Mouse (Mus musculus) E14TG2a.4 (cell line): ENCODE measurements around the gene Cd200.
"Not testable (repeated sequence)": the region's sequence is repeated elsewhere in the genome, so short reads cannot be mapped to it uniquely, and the experiment has no call there.

Experiments
- H3K27me3 ChIP-seq: 2 replicates; pipeline ENCODE4 v1.6.1; 2014; ENCODE audit warnings: low read length, control low read depth; ENCODE audit not compliant: insufficient read depth
- H3K36me3 ChIP-seq: 2 replicates; pipeline ENCODE4 v1.6.1; 2014; ENCODE audit warnings: low read length, control low read depth; ENCODE audit not compliant: insufficient read depth
- H3K4me1 ChIP-seq: replicated peaks from 2 replicates; pipeline ENCODE4 v1.6.1; 2014; ENCODE audit warnings: low read depth, low read length, control low read depth
- H3K4me3 ChIP-seq: replicated peaks from 2 replicates; pipeline ENCODE4 v1.5.1; 2014; ENCODE audit warnings: mild to moderate bottlenecking, low read length
- H3K9me3 ChIP-seq: 2 replicates; pipeline ENCODE4 v1.6.1; 2014; ENCODE audit warnings: low read length, control low read depth
- CTCF ChIP-seq: conservative IDR thresholded peaks from 2 replicates; pipeline ENCODE4 v1.5.1; 2014; ENCODE audit warnings: low read length
- NANOG ChIP-seq: IDR thresholded peaks from 2 replicates; pipeline ENCODE4 v1.6.1; 2014; ENCODE audit warnings: borderline replicate concordance, low read length, mixed read lengths
- POU5F1 ChIP-seq: IDR thresholded peaks from 2 replicates; pipeline ENCODE4 v1.6.1; 2014; ENCODE audit warnings: low read length, borderline replicate concordance

The Cd200 gene

DNA sequence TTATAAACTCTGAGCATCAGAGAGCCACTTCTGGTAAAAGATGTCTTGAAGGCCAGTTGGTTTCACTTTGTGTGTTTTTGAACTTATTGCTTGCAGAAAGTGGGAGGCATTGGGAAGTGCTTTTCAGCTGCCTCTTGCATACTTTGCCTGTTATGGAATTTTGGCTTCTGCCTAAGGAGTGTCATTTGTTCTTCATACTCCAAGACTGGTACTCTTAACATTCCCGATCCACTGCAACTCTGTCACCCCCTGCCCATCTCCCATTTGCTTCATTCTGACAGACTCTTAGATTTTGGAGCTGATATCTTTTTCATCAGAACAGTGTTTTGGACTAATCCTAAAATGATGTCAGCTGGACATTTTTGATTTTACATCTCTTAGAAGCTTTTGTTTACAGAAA lies 51.7 kb downstream of the Cd200 start:
- Histone ChIP-seq H3K36me3 (no peaks in the 10 kb centered on the region), H3K9me3 (no peaks in the 10 kb centered on the region), H3K4me1 (0 out of 2 replicates have a peak, but pooled peaks cover 5% of the 10 kb centered on the region), H3K4me3 (no peak overlapping the region), H3K27me3 (no peaks in the 10 kb centered on the region)
- TF ChIP-seq POU5F1 (no peak), CTCF (no peak), NANOG (no peak)

- H3K4me1 ChIP-seq, result 0 out of 2 replicates have a peak, but pooled peaks cover 5% of the 10 kb centered on the region
- no peak overlapping the region for H3K4me3 ChIP-seq
- peaks cover 31% of the 10 kb centered on the region for H3K9me3 ChIP-seq
- H3K36me3 ChIP-seq, result no peaks in the 10 kb centered on the region
- TF ChIP-seq CTCF (no peak), POU5F1 (no peak), NANOG (no peak)
- H3K27me3 ChIP-seq, result no peaks in the 10 kb centered on the region
Observed at GRCm38 (mm10) chr16:45352875-45353274, 56.0 kb downstream of the Cd200 start.

GRCm38 (mm10) chr16:45350767-45351166 lies 58.1 kb downstream of the Cd200 start:
- no peak overlapping the region for H3K4me3 ChIP-seq
- H3K9me3 ChIP-seq, result peaks cover 48% of the 10 kb centered on the region
- TF ChIP-seq NANOG (no peak), POU5F1 (no peak), CTCF (no peak)
- H3K36me3 ChIP-seq, result peaks cover 3% of the 10 kb centered on the region; the same call in 1 of the 2 replicates
- H3K27me3 ChIP-seq, result no peaks in the 10 kb centered on the region
- H3K4me1 ChIP-seq, result no peaks in the 10 kb centered on the region

DNA sequence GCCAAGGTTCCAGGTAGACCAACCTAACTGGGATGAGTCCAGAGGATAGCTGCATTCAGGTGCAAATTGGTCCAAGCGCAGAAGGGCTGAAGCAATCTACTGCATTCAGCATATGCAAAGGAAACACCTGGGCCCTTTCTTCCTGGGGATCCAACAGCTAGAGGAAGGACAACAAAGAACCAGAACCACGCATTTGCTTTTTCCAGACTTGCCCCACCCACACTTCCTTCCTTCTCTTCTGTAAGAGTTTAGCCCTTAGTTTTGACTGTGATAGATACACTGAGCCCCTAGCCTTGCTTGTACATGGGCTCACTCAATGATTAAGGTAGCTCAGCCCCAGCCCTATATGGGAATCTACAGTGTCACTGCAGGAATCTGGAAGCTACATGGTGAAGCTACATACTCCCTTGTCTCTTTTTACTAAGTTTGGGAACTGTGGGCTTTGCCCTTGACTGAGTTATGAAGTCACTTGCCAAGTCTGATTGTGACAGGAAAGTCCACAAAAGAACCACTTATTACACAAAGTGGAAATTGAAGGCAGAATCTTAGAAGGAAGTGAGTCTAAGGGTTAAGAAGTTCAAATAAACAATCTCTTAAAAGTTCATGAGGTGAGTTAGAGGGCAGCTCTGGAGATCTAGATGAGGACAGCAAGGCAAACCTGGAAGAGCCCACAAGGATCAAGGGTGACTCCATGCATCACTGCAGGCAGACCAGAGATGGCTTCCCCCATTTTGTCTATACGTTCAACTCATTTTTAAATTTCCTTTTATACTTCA lies 59.1 kb downstream of the Cd200 start:
- TF ChIP-seq CTCF (no peak), NANOG (no peak), POU5F1 (no peak)
- H3K27me3 ChIP-seq, result no peaks in the 10 kb centered on the region
- no peak overlapping the region for H3K4me3 ChIP-seq
- peaks cover 3% of the 10 kb centered on the region; the same call in 1 of the 2 replicates for H3K36me3 ChIP-seq
- peaks cover 48% of the 10 kb centered on the region for H3K9me3 ChIP-seq
- no peaks in the 10 kb centered on the region; the same call in 1 of the 2 replicates for H3K4me1 ChIP-seq

- not testable (repeated sequence) for H3K4me1 ChIP-seq, H3K4me3 ChIP-seq, H3K36me3 ChIP-seq, H3K27me3 ChIP-seq
- H3K9me3 ChIP-seq, result peaks cover 48% of the 10 kb centered on the region
Observed at GRCm38 (mm10) chr16:45348238-45348637, 60.6 kb downstream of the Cd200 start.

DNA sequence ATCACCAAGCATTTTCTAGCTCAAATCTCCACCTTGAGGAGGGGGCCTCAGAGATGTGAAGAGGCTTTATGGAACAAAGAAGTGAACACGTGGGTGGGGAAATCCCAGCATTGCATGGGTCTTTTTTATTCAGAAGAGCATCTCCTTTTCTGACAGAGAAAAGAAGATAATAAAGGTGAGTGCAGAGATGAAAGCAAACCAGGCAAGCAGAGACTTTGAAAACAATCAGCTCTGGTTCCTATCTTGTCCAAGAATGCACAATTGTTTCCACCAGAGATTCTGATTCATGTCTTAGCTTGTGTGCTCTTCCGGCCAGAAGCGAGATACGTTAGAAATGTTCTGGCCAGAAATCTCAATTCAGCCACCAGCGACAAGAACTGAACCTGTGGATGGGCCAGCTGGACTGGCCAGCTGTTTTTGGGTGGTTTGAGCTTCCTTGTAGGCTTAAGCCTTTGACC lies 61.9 kb downstream of the Cd200 start:
- H3K27me3 ChIP-seq, result no peaks in the 10 kb centered on the region
- TF ChIP-seq NANOG (no peak), POU5F1 (no peak), CTCF (no peak)

GRCm38 (mm10) chr16:45346367-45346766 lies 62.5 kb downstream of the Cd200 start:
- no peaks in the 10 kb centered on the region for H3K27me3 ChIP-seq
- H3K9me3 ChIP-seq, result peaks cover 48% of the 10 kb centered on the region
- H3K36me3 ChIP-seq, result peaks cover 3% of the 10 kb centered on the region; the same call in 1 of the 2 replicates
- H3K4me1 ChIP-seq, result no peaks in the 10 kb centered on the region; the same call in 1 of the 2 replicates
- H3K4me3 ChIP-seq, result no peak overlapping the region
- TF ChIP-seq CTCF, result no peak
- no peak for TF ChIP-seq NANOG
- TF ChIP-seq POU5F1, result no peak

More for the DNA sequence above, 61.9 kb downstream of the Cd200 start:
- no peak overlapping the region for H3K4me3 ChIP-seq
- H3K9me3 ChIP-seq, result peaks cover 48% of the 10 kb centered on the region
- H3K36me3 ChIP-seq, result peaks cover 3% of the 10 kb centered on the region; the same call in 1 of the 2 replicates
- H3K4me1 ChIP-seq, result no peaks in the 10 kb centered on the region; the same call in 1 of the 2 replicates

DNA sequence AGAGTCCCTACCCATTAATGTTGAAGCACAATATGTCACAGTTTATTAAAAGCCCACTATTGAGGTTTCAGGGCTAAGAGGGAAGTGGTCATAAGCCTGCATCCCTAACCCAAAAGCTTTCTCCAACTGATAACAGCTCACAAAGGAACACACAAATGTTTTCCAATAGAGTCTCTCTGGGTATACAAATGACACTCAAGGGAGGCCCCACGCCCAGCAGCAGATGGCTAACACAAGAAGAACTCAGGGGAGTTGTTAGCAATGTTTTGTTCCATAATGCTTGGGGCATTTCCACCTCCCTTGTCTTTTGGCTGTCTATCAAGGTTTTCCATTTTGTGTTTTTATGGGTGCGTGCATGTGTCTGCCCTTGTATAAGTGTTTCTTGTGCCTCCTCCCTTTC lies 64.0 kb downstream of the Cd200 start:
- no peaks in the 10 kb centered on the region; the same call in 1 of the 2 replicates for H3K4me1 ChIP-seq
- H3K9me3 ChIP-seq, result peaks cover 34% of the 10 kb centered on the region
- H3K36me3 ChIP-seq, result peaks cover 3% of the 10 kb centered on the region; the same call in 1 of the 2 replicates
- no peaks in the 10 kb centered on the region for H3K27me3 ChIP-seq
- H3K4me3 ChIP-seq, result no peak overlapping the region
- no peak for TF ChIP-seq CTCF
- peak; percentile 10; the same call in 1 of the 2 replicates for TF ChIP-seq NANOG
- no peak for TF ChIP-seq POU5F1
